Mouse (Mus musculus) small intestine, adult 2 months (tissue): ENCODE measurements around the gene Tmem132d. TPM values are rescaled to one million over a fixed set of nuclear protein-coding genes. Genes with fewer than 3 reads are reported as not detected.
"Not testable (repeated sequence)": the region's sequence is repeated elsewhere in the genome, so short reads cannot be mapped to it uniquely, and the experiment has no call there.

Experiments
- H3K27ac ChIP-seq: fragments of 200-500 bp; 2 replicates; pipeline ENCODE4 v1.5.1; 2012; ENCODE audit warnings: low read depth, low read length, control low read depth, inconsistent platforms; ENCODE audit not compliant: insufficient read depth
- H3K27me3 ChIP-seq: fragments of 200-500 bp; 2 replicates; pipeline ENCODE4 v1.6.1; 2012; ENCODE audit warnings: mild to moderate bottlenecking, moderate library complexity, low read length, inconsistent platforms; ENCODE audit not compliant: control insufficient read depth, insufficient read depth
- H3K36me3 ChIP-seq: fragments of 200-500 bp; 2 replicates; pipeline ENCODE4 v1.6.1; 2012; ENCODE audit warnings: mild to moderate bottlenecking, low read length, control low read depth, inconsistent platforms; ENCODE audit not compliant: control insufficient read depth, insufficient read depth
- H3K4me1 ChIP-seq: fragments of 200-500 bp; 2 replicates; pipeline ENCODE4 v1.6.1; 2012; ENCODE audit warnings: low read length, inconsistent platforms, mixed read lengths; ENCODE audit not compliant: control insufficient read depth, insufficient read depth, insufficient read length
- H3K4me3 ChIP-seq: fragments of 200-500 bp; 2 replicates; pipeline ENCODE4 v1.5.1; 2012; ENCODE audit warnings: low read depth, mild to moderate bottlenecking, control low read depth, inconsistent platforms, low read length, moderate library complexity
- CTCF ChIP-seq: fragments of 200-500 bp; IDR thresholded peaks from 2 replicates; pipeline ENCODE4 v1.5.1; 2012; ENCODE audit warnings: low read depth, mild to moderate bottlenecking, control low read depth, inconsistent platforms, low read length, moderate library complexity, mixed read lengths; ENCODE audit not compliant: insufficient replicate concordance, insufficient read length; ENCODE audit errors: extremely low read depth
- POLR2A ChIP-seq: fragments of 200-500 bp; IDR thresholded peaks from 2 replicates; pipeline ENCODE4 v1.6.1; 2012; ENCODE audit warnings: low read depth, mild to moderate bottlenecking, control low read depth, inconsistent platforms, low read length, moderate library complexity
- WGBS: fragments of 180-500 bp; shearing (Covaris S2); methylation state at CpG from one replicate; pipeline ENCODE4 v1.1.7; 2018; 5-methylcytosine and 5-hydroxymethylcytosine counted together
- polyA plus RNA-seq: library from polyadenylated mRNA; depleted of rRNA; stranded (reverse); fragments of >200 nt; gene quantifications from 2 replicates; pipeline ENCODE4 v1.2.3, GENCODE M21; 2012

Tmem132d gene
- polyA plus RNA-seq, 1 experiment, result 0.15 TPM

DNA sequence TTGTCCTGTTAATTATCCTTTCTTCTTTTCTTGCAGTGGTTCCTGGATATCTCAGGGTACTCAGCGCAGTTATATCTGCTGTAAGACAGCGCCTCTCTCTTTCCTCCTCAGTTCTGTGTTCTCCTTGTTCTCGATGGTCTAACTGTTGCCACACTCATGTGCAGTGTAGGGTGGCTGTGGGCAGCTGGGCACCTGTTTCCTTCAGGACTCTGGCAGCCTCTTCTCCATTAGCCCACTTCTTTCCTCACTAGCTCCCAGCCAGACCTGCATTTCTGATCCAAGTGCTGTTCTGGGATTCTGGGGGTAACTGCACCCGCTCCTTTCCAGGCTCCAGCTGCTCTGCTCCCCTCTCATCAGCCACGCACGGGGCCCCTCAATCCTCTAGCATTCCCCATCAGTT, 392.8 kb downstream of the Tmem132d start:
- 80% methylated on average over 6 of the region's 6 CpGs for WGBS
- Histone ChIP-seq H3K36me3 (no peaks in the 10 kb centered on the region), H3K4me1 (no peaks in the 10 kb centered on the region), H3K27me3 (no peaks in the 10 kb centered on the region), H3K4me3 (no peak overlapping the region), H3K27ac (no peak overlapping the region)
- TF ChIP-seq POLR2A, result no peak
- TF ChIP-seq CTCF, result no peak

DNA sequence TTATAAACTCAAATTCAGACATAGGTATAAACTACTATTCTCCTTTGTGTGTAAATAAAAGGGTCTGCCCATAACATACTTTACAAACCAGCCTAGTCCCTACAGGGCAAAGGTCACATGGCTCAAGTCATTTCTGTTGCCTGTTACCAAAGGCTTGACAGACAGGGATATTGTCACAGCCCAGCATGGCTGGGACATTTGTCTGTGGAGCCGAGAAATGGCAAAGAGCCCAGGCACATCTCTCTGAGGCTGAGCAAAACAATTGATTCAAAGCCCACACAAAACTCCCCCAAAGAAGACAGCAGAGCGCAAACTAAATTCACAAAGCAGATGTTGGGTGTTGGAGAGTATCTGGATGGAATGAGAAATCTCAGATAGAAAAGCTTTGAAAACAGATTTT, 405.8 kb downstream of the Tmem132d start:
- Histone ChIP-seq H3K4me1 (no peaks in the 10 kb centered on the region), H3K27me3 (no peaks in the 10 kb centered on the region), H3K36me3 (no peaks in the 10 kb centered on the region), H3K27ac (no peak overlapping the region), H3K4me3 (no peak overlapping the region)
- WGBS, result 70% methylated on average over 2 of the region's 2 CpGs
- TF ChIP-seq CTCF (no peak), POLR2A (no peak)

DNA sequence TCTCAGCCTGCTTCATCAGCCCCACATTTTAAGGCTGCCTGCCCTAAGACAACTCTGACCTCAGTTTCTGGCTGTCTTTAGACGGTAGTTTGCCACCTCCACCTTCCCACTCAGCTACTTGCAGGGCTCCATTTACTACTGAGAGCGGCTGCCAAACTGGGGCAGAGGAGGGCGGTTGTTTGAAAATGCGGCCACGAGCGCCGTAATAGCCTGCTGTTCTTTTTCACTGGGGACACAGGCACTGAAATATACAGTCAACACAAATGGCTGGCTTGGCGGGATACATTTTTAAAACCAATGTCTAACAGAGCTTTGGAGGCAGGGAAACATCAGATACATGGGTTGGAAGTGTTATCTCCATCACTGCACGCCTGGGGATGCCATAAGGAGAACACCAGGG, 428.2 kb downstream of the Tmem132d start:
- H3K4me3 ChIP-seq, result no peak overlapping the region
- WGBS, result 71% methylated on average over 9 of the region's 9 CpGs

DNA sequence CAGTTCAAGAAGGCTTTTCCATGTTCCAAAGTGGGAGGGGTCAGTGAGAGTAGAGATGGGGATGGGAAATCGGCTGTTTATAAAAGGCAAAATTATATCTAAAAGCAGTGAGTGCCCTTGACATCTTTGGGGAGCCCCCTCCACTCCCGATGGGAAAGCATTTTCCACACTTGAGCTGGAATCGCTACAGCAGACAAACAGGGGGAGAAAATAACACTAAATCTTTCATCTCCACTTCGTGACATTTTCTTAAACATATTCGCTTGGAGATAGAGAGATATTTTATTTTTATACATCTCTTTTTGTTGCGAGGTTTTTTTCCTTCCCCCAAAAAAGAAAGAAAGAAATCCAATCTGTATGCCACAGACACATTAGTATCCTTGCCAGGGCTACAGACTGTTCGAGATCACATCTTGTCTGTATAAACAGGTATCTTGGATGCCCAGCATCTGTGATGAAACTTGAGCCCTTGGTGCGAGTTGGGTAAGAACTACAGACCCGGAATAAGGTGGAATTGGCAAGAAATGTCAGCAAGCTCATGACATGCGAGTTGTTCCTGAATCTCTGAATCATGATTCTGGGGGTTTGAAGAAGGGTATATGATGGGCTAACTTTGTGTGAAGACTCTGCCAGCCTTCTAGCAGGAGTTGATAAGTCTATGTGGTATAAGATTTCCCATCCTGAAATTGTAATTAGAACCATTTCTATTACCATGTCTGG, 436.2 kb downstream of the Tmem132d start:
- WGBS, result 74% methylated on average over 10 of the region's 10 CpGs

More for the DNA sequence above, 428.2 kb downstream of the Tmem132d start:
- H3K4me1 ChIP-seq, result no peaks in the 10 kb centered on the region
- TF ChIP-seq CTCF (no peak), POLR2A (no peak)
- no peaks in the 10 kb centered on the region for H3K27me3 ChIP-seq
- no peaks in the 10 kb centered on the region for H3K36me3 ChIP-seq
- H3K27ac ChIP-seq, result no peak overlapping the region

DNA sequence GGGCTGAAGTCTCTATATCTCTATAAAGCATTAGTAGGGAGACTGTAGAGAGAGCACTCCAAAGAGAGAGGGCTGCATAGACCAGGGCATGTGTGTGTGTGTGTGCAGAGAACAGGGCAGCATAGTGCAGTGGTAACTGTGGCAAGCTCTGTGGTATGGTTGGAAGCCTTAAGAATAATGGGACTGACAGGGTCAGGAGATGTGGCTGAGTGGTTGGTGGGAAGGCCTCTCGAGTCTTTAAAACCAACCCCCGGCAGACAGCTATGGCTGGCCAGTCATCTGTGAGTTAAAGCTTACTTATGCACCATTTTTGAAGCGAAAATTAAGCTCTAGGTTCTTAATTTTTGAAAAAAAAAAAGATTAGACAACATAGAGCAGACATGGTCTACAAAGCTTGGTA, 439.4 kb downstream of the Tmem132d start:
- no peak overlapping the region for H3K4me3 ChIP-seq
- H3K27ac ChIP-seq, result no peak overlapping the region
- no peaks in the 10 kb centered on the region for H3K4me1 ChIP-seq
- H3K27me3 ChIP-seq, result no peaks in the 10 kb centered on the region
- no peaks in the 10 kb centered on the region for H3K36me3 ChIP-seq
- TF ChIP-seq CTCF, result no peak
- no peak for TF ChIP-seq POLR2A
- WGBS, result 66% methylated on average over 3 of the region's 3 CpGs

More for the DNA sequence above, 436.2 kb downstream of the Tmem132d start:
- Histone ChIP-seq H3K36me3 (no peaks in the 10 kb centered on the region), H3K4me3 (no peak overlapping the region), H3K4me1 (no peaks in the 10 kb centered on the region), H3K27ac (no peak overlapping the region), H3K27me3 (no peaks in the 10 kb centered on the region)
- TF ChIP-seq POLR2A, result no peak
- TF ChIP-seq CTCF, result no peak

DNA sequence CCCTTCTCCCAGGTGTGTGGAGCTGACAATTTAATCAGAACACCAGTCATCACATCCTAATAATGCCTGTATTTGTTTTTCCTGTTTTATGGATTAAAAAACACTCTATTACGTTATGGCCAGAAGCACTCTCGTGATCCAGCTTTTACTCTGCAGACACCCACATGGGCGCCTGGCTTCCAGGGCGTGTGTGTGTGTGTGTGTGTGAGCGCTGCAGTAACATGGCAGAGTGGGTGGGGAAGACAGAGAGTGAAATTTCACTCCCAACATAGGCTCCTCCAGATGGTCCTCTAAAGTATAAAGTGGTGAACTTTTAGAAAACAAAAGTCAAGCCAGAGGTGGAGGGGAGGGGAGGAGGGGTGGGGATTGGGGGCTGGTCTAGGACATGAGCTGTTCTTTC, 442.1 kb downstream of the Tmem132d start:
- Histone ChIP-seq H3K27ac (no peak overlapping the region), H3K4me1 (no peaks in the 10 kb centered on the region), H3K36me3 (no peaks in the 10 kb centered on the region), H3K4me3 (no peak overlapping the region), H3K27me3 (no peaks in the 10 kb centered on the region)
- WGBS, result 72% methylated on average over 5 of the region's 5 CpGs
- TF ChIP-seq CTCF, result no peak
- TF ChIP-seq POLR2A, result no peak

DNA sequence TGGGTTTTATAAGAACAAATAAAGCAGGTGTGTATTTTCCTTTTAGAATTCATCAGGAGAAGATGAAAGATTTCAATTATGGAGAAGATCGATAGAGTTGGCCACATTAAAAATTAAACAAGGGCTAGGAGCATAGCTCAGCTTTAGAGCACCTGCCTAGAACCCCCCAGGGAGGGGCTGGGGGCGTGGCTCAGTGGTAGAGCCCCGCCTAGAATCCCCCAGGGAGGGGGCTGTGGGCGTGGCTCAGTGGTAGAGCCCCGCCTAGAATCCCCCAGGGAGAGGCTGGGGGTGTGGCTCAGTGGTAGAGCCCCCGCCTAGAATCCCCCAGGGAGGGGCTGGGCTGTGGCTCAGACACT, 452.9 kb downstream of the Tmem132d start:
- not testable (repeated sequence) for H3K36me3 ChIP-seq, H3K4me3 ChIP-seq, H3K27me3 ChIP-seq, H3K27ac ChIP-seq, H3K4me1 ChIP-seq
- WGBS, result 23% methylated on average over 6 of the region's 6 CpGs
